Mouse (Mus musculus) megakaryocyte progenitor cell, adult 5-6 weeks (primary cell): ENCODE data around the gene Dnajc22. TPM values are rescaled to one million over a fixed set of nuclear protein-coding genes. Genes with fewer than 3 reads are reported as not detected.
A peak's percentile ranks its signal among the peaks of the same experiment; 100 is the strongest.

Source experiments
- ATAC-seq: replicated peaks from 2 replicates; pipeline ENCODE4 v1.8.0; 2016; ENCODE audit warnings: mild to moderate bottlenecking, moderate TSS enrichment, inconsistent platforms; ENCODE audit not compliant: poor library complexity
- total RNA-seq, 2 experiments: library from RNA; stranded (forward) in 1 of 2; stranded (reverse) in 1 of 2; fragments of 157-497, 149-512 nt in 1 of 2; fragments of 200-1000 nt in 1 of 2; gene quantifications; 2 replicates each; pipeline versions ENCODE4 v1.2.3 to v1.2.4; 2015 to 2017

Dnajc22 gene
- total RNA-seq, 2 experiments from 2014 or later, result not detected

DNA sequence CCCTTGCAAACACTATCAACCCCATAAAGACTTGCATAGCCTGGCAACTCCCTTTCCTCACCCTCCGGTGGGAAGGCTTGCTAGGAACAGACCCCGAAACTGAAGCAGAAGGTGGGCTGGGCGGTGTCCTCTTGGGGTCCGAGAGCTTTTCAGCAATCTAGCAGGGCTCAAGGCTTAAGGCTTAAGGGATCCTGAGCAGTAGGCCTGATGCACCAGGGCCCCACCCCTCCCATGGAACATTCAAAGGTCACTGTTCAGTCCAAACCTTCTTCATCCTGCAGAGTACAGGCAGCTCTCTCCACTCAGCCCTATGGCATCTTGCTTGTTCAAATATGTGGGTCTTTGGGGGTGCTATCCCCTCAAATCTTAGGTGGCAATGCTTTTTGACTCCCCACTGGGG, 7.0 kb upstream of the Dnajc22 start:
- ATAC-seq, result no peak

DNA sequence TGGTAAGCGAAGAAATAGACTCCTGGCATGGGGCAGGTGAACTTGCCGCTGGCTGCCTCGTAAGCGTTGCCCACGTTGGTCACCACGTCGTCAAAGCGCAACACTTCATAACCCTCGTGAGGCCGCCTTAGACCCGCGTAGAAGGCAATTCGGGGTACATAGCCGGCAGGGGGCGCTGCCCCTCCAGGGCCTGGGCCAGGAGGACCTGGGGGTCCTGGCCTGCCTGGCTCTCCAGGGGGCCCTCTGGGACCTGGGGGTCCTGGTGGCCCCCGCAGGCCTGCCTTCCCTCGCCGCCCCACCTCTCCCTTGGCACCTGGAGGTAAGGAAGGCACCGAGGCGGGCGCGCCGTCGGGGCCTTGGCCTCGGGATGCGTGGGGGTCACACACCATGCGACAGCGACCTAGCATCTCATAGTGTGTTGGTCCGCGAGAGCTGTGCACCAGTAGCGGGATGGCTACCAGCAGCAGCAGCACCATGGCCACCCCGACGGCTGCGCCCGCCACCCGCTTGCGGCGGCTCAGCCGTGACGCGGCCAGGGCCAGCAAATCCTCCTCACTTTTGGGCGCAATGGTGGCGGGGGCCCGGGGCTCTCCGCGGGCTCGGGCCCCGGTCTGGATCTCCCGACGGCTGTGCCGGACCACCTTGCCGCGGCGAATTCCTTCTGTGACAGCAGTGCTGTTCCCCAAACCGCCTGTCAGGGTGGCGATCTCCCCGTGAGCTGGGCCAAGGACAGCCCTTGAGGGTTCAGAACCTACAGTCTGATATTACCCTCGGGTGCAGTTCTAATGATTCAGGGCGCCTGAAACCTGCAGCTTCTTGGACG, 5.5 kb upstream of the Dnajc22 start, which contains the start of gene C1ql4:
C1ql4 (minus strand) TSS at position 565 of the 823 bp plus-strand sequence.
- peak; percentile 35; the same call in 1 of the 2 replicates for ATAC-seq

GRCm38 (mm10) chr15:99088292-99088691, 4.7 kb upstream of the Dnajc22 start:
- ATAC-seq, result peak; percentile 92

DNA sequence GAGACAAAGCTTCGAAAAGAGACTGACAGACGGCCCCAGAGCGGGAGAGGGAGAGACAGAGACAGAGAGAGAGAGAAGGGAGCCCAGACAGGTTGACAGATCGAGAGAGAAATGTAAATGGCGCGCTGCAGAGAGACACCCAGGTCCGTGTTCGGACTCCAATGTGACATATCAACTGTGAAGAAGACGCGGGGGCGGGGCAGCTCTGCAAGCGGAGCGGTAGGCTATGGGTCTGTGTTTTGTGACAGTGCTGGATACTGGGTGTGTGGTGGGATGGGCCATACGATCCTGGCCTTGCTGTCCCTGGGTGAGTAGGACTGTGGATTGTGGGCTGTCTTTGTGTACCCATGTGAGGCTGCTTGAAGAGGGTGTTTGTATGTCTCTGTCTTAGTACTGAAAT, 3.9 kb upstream of the Dnajc22 start:
- ATAC-seq, result no peak

- ATAC-seq, result peak; percentile 71
These were observed 605 bp downstream of the Dnajc22 start for GRCm38 (mm10) chr15:99093291-99094258.

DNA sequence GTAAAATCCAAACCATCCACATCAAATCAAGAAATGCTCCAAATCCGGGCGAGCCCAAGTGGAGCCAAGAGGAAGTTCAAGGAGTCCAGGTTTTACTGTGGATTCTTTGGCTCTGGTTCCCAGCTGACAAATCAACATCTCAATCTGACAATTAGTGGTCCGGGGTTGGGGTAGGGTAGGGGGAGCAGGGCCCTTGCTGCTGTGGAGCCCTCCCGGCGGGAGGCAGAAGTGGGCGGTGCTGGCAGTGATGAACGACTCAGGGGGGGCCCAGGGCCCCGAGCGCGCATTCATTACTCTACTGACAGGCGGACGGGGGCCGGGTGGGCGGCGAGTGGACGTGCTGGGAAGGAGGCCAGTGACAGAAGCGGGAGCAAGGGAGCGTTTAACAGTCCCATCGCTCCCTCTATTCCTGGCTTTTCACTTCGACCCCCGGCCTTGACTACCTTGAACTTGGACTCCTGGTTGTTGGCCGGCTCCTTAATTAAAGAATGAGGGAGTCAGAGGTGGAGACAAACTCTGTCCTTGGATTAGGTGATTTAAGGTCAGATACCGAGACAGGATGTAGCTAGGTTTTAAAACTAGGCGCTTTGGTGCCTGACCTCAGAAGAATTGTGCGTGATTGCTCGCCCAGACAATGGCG, 1.8 kb downstream of the Dnajc22 start:
- no peak for ATAC-seq

DNA sequence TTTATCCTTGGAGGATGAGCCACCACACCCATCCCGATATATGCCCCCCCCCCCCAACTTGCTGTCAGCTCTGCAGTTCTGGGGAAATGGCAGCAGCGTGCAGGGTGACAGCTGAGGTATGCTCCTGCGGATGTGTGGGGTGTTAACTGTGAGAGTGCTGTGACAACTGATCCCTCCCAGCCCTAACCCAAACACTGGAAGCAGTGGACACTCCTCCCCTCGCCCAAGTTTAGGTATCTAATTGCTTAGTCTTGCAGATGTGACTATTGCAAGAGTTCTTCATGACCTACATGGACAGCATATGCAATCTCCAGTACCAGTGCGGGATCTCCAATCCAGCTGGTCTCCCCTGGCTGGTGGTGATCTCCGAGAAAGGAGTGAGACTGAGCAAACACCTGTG, 2.4 kb downstream of the Dnajc22 start:
- no peak for ATAC-seq

- ATAC-seq, result no peak
These were observed 3.3 kb downstream of the Dnajc22 start for GRCm38 (mm10) chr15:99096061-99096793.

DNA sequence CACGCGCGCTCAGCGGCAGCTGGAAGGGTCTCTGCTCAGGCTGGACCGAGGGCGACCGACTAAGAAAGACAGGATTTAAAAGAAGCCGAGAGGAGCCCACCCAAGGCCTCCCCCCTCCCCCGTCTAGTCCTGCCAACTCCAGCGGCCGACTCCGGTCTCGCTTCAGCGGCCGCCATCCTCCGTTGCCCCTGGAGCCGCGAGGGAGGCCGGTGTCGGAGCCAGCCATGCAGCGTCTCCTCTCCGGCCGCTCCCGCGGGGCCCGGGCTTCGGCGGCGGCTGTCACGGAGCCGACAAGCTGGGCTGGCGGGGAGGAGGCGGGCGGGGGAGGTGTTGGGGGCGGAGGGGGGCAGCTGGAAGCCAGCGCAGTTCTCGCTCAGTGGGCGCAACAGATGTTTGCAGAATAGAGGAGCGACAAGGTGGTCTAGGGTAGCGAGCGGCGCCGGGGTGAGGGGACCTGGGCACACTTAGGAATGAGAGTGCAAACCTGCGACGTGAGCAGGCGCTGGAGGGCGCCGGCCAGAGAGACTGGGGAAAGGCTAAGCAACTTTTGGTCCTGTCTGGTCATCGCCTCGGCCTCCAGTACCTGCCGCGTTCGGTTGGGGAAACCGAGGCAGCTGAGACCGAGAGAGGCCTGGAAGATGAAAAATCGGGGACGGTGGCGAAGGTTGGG, 4.0 kb downstream of the Dnajc22 start:
- ATAC-seq, result no peak

- no peak for ATAC-seq
These were observed 5.0 kb downstream of the Dnajc22 start for GRCm38 (mm10) chr15:99097840-99098492.

DNA sequence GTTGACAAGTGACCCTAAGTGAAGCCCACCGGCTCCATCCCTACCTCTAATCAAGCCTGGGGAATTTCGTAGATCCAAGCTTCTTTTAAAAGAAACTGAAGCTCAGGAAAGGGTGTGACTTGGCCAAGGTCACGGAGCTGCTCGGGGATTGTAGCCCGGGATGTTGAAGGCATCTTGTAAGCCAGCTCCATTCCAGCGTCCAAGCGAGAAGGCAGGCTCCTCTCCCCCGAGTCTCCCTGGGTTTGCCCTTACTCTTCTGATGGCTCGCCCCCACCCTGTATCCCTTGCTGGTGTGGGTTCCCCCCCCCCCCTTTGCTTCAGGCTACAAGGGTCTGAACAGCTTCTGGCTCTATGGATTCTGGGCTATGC, 5.5 kb downstream of the Dnajc22 start:
- no peak for ATAC-seq

DNA sequence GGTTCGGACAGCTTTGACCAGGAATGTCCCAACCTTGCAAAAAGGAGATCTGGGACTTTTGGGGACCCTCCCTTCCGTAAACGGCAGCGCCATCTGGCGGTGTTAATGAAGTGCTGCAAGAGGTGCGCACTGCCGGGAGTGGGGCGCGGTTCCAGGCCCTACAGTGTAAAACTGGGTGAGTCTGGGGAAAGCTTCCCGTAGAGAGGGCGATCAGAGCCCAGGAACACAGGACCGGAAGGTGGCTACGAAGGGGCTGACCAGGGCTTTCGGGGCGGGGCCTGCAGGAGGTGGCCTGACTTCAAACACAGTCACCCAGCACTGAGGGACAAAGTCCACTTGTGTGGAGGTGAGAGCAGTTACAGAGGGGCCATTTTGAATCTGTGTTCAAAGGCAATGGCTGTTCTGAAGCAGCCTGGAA, 6.2 kb downstream of the Dnajc22 start:
- peak; percentile 80 for ATAC-seq

DNA sequence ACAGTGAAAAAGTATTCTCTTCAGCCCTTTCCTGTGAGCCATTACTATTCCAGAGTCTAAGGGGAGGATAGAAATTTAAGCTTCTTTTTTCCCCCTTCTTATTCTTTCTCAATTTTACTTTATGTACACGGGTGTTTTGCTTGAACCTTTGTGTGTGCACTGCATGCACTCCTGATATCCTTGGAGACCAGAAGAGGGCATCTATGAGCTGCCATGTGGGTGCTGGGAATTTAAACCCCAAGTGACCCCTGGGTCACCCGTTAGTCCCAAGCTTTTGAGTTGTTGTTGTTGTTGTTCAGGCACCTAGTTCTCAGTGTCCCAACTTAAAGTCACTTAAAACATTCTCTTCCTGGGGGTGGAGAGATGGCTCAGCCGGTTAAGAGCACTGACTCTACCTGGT, 7.0 kb downstream of the Dnajc22 start:
- ATAC-seq, result no peak

- ATAC-seq, result no peak
These were observed 12.3 kb downstream of the Dnajc22 start for GRCm38 (mm10) chr15:99105238-99105637.

- ATAC-seq, result no peak
These were observed 14.9 kb downstream of the Dnajc22 start for GRCm38 (mm10) chr15:99107866-99108265.

DNA sequence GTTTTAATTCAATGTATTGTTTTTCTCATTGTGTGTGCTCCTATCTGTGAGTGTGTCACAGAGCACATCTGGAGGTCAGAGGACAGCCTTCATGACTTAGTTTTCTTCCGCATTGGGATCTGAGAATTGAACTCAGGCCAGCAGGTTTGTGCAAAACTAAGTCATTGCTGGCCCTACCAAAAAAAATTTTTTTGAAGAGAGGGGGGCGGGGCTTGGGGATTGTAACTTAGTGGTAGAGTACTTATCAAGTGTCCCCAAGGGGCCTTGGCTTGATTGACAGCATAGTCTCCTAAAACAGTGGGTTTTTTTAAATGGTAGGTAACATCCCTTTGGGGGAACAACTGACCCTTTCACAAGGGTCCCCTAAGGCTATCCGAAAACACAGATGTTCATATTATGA, 18.2 kb downstream of the Dnajc22 start:
- no peak for ATAC-seq

DNA sequence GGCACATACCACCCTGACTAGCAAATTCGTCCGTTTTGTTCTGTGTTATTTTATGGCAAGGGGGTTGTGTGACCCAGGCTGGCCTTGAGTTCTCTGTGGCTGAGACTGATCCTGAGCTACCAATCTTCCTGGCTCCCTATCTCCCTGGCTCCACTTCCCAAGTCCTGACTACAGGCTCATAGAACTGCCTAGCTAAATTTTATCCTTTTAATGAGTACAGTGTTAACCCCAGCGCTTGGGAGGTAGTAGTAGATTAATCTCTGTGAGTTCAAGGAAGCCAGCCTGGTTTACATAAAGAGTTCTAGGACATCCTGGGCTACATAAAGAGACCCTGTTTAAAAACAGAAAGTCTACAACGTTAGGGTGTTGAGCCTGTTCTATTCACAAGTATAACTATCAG, 18.8 kb downstream of the Dnajc22 start:
- ATAC-seq, result no peak

- no peak for ATAC-seq
These were observed 19.9 kb downstream of the Dnajc22 start for GRCm38 (mm10) chr15:99112843-99113395.

DNA sequence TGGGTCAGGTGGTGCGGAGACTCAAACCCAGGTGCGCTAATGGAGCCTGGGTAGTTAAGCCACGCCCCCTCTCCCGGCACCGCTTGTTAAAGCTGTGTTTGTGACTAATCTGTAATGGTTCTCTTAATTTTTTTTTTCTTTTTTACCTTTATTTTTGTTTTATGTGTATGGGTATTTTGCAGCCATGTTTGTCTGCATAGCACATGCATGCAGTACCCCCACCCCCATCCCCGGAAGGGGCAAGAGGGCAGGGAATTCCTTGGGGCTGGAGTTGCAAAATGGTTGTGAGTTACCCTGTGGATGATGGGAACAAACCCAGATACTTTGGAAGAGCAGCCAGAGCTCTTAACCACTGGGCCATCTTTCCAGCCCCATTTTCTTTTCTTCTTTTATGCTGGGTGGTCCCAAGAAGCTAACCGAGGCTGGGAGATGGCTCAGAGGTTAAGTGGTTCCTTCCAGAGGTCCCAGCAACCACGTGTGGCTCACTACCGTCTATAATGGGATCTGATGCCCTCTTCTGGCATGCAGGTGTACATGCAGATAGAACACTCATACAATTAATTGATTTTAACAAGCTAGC, 20.5 kb downstream of the Dnajc22 start:
- ATAC-seq, result peak; percentile 69
